Mouse (Mus musculus) small intestine, adult 2 months (tissue): ENCODE measurements at regions not wholly inside any gene's neighbourhood (a gene's known extent, or its start where the extent isn't known, plus 50 kb on each side); places are given as distances from the start of the nearest gene placed in this dataset.

Source experiments
- CTCF ChIP-seq: fragments of 200-500 bp; IDR thresholded peaks from 2 replicates; pipeline ENCODE4 v1.5.1; 2012; ENCODE audit warnings: low read depth, mild to moderate bottlenecking, control low read depth, inconsistent platforms, low read length, moderate library complexity, mixed read lengths; ENCODE audit not compliant: insufficient replicate concordance, insufficient read length; ENCODE audit errors: extremely low read depth
- POLR2A ChIP-seq: fragments of 200-500 bp; IDR thresholded peaks from 2 replicates; pipeline ENCODE4 v1.6.1; 2012; ENCODE audit warnings: low read depth, mild to moderate bottlenecking, control low read depth, inconsistent platforms, low read length, moderate library complexity

- TF ChIP-seq POLR2A (no peak), CTCF (no peak)
These were observed 249.8 kb downstream of the Gm10260 start for GRCm38 (mm10) chr13:97510431-97511261.
